Mouse (Mus musculus) embryonic fibroblast, embryonic 13.5 days (primary cell): ENCODE data around the gene Arhgap33.

Experiments used
- CTCF ChIP-seq: IDR thresholded peaks from 2 replicates; pipeline ENCODE4 v1.5.1; 2011; ENCODE audit warnings: mild to moderate bottlenecking, control low read depth, low read length, moderate library complexity, borderline replicate concordance; ENCODE audit not compliant: insufficient read depth
- POLR2A ChIP-seq: IDR thresholded peaks from 2 replicates; pipeline ENCODE4 v1.6.1; 2011; ENCODE audit warnings: low read depth, mild to moderate bottlenecking, control low read depth, low read length, moderate library complexity

DNA sequence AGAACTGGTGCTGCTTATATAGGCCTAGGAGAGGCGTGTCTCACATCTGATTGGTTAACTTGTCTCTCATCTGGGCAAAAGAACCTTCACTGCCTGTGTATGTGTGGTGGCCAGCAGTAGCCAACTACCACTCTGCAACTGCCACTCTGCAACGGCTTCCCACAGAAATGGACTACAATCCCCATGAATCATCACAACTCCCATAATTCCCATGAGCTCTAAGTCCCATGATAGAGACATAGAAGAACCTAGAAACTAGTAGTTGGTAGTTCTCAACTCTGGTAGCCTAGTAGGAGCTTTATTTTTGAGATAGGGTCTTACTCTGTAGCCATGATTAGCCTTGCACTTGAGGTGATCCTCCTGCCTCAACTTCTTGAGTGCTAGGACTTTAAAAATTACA lies 15.0 kb upstream of the Arhgap33 start:
- no peak for TF ChIP-seq CTCF
- no peak for TF ChIP-seq POLR2A
